Mouse (Mus musculus): Measurements from ENCODE around the gene Gm3127. TPM values are rescaled to one million over a fixed set of nuclear protein-coding genes. Genes with fewer than 3 reads are reported as not detected.
"Not testable (repeated sequence)": the region's sequence is repeated elsewhere in the genome, so short reads cannot be mapped to it uniquely, and the experiment has no call there.

Gene Gm3127
- total RNA-seq (2021): not detected
- long read RNA-seq, experiment 1: 0 reads
- long read RNA-seq, experiment 2: 0 reads

DNA sequence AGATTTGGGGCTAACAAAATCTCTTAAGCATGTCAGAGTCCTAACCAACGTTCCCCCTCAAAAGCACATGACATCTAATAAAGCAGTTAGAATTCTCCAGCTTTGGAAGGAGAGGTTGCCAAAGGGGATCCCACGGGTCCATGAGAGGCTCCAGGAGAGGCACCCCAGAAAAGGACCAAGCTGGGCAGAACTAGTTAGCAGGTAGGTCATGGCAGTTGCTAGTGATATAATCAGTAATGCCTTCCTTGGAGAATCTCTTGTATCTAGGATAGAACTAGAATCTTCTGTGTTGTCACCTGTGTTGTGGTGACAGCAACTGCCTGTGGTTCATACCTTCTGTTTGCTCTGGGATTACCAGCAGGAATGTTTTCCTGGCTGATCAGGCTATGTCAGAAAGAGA lies at the start of gene Gm3127:
TSS of gene Gm3127 (plus strand) at position 301 of the 400 bp plus-strand sequence.
- H3K4me3 ChIP-seq; intact Hi-C loops (cut with DNase I); DNase-seq; H3K27ac ChIP-seq: not testable (repeated sequence)

DNA sequence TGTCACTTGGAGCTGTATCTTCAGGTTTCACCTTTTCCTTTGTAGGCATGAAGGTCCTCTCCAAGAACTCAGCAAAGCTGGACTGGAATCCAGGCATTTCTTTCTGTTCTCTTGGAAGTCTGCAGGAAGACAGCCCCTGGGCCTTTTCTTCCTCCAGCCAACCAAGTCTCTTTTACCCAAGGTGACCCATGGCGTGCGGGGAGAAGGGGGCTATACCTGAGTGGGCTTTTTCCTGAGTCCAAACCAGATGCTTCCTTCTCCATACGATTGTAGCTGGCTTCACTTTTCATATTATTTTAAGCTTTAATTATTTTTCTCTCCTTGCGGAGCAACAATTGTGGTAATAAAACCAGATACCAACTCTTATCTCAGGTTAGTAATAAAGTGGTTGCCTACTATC lies 23.2 kb upstream of the Gm3127 start:
- DNase-seq; H3K4me3 ChIP-seq; H3K27ac ChIP-seq; intact Hi-C loops (cut with DNase I): not testable (repeated sequence)

DNA sequence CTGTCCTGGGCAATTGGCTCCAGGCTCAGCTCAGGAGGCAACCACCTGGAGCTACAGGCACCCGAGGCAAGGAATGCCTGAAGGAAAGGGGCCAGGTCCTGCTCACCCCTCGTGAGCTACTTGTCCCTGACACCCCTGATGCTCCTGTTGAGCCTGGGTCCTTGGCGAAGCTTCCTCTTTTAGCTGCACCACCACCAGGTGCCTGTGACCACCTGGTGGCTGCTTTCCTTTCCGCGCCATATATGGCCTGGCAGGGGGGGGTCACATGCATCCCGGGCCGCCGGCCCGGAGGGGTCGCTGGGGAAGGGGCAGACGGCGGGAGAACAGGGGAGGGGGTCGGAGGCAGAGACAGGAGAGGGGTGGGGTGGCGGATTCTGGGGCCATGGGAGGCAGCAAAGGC lies 17.2 kb downstream of the Gm3127 start:
- DNase-seq: peak; percentile 3
- H3K27ac ChIP-seq; H3K4me3 ChIP-seq; intact Hi-C loops (cut with DNase I): not testable (repeated sequence)

DNA sequence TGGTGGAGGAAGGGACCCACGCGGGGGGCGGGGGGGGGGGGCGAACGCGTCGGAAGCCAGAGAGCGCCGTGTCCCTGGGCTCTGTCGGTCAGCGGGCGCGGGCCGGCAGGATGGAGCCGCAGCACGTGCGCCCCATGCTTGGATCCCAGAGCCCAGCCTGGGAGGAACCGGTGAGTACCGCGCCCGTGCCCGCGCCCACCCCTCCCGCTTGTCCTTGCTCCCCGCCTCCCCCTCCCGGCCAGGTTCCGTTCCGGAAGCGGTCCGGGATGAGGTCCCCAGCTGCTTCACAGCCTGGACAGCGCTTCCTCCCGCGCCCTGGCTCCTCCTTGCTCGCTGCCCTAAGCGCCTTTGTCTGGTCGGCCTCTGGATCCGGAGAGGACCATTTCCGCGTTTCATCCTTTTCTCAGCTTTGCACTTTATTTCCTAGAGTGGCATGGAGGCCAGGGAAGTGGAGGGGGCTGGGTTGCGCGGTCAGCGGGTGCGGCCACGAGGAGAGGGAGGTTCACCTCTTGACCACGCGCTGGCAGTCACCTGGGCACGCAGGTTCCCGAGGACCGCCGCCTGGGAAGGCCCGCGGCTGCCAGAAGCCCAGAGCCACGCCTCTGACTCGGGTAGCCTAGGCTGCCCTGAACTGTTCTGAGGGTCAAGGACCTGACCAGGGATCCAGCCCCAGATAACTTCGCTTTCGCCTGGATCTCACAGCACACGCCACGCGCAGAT lies 17.8 kb downstream of the Gm3127 start, which contains the start of gene Gm2974:
TSS of gene Gm2974 (plus strand) at position 86 of the 720 bp plus-strand sequence.
- peak; percentile 31 for DNase-seq
- intact Hi-C loops (cut with DNase I): not testable (repeated sequence)
- peak within 1 kb of the TSS; percentile 49 for H3K4me3 ChIP-seq

DNA sequence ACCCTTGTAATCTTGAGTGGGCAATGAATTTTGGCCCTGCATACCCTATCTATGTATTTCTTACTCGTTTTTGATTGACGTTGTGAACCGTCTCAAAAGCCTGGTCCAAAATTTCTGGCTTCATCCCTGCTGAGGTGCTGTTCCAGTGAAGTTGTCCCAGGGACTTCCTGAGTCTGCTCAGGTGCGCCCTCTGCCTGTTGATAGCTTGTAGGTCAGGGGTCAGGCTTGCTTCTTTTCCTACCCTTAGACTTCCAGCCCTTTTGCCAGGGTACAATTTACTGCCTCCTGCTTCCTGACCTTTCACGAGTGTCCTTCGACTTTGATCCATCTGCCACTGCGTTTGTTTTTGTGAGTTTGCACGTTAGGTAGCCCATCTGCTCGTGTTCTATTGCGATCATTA lies 18.5 kb downstream of the Gm3127 start:
- H3K27ac ChIP-seq; H3K4me3 ChIP-seq; intact Hi-C loops (cut with DNase I): not testable (repeated sequence)
- peak; percentile 3 for DNase-seq

More for the DNA sequence above, 17.8 kb downstream of the Gm3127 start, which contains the start of gene Gm2974:
- not testable (repeated sequence) for H3K27ac ChIP-seq

Other genes starting within 250 kb of the Gm3127 start
- not detected for gene Gm3029, start 233.3 kb upstream of the Gm3127 start, total RNA-seq (2021)
- not detected for gene Gm3095, start 201.5 kb upstream of the Gm3127 start, total RNA-seq (2021)
- not detected for gene Gm3099, start 166.6 kb upstream of the Gm3127 start, total RNA-seq (2021)
- under 1 TPM in 1 of 2 experiments, not detected in 1; 0.26 TPM for gene Gm5796, start 141.1 kb upstream of the Gm3127 start, total RNA-seq (2021)
- not detected for gene Gm3115, start 80.9 kb upstream of the Gm3127 start, total RNA-seq (2021)
- gene Gm8108, start 54.5 kb upstream of the Gm3127 start, total RNA-seq (2021): not detected
- not detected for gene Gm2974, start 17.5 kb downstream of the Gm3127 start, total RNA-seq (2021)
- not detected for gene Gm3138, start 84.6 kb downstream of the Gm3127 start, total RNA-seq (2021)
- not detected for gene Gm3149, start 152.3 kb downstream of the Gm3127 start, total RNA-seq (2021)
- not detected for gene 2610042L04Rik, start 169.7 kb downstream of the Gm3127 start, total RNA-seq (2021)
- gene Gm3159, start 232.5 kb downstream of the Gm3127 start, total RNA-seq (2021): not detected

All from gastrocnemius, adult 2 months (tissue).